Mouse (Mus musculus) heart, adult 2 months (tissue): Measurements from ENCODE around the gene Gsg1.

Experiments
- CTCF ChIP-seq: fragments of 200-600 bp; IDR thresholded peaks from 2 replicates; pipeline ENCODE4 v1.8.1; 2022; ENCODE audit warnings: antibody characterized with exemption, mild to moderate bottlenecking, moderate library complexity
- EP300 ChIP-seq: fragments of 200-500 bp; IDR thresholded peaks from 2 replicates; pipeline ENCODE4 v1.6.1; 2011; ENCODE audit warnings: low read depth, low read length, control low read depth; ENCODE audit not compliant: insufficient read depth

- TF ChIP-seq CTCF, result no peak
- no peak for TF ChIP-seq EP300
Observed at GRCm38 (mm10) chr6:135223786-135224416, 30.2 kb downstream of the Gsg1 start.
